Mouse (Mus musculus) forebrain, embryonic 15.5 days (tissue): ENCODE measurements around the gene Phactr4. TPM values are rescaled to one million over a fixed set of nuclear protein-coding genes. Genes with fewer than 3 reads are reported as not detected.

ENCODE experiments used
- ATAC-seq: fragments of 200-750 bp; cut with Nextera tagmentation; replicated peaks from 2 replicates; pipeline ENCODE4 v1.8.0; 2017; ENCODE audit warnings: mild to moderate bottlenecking, moderate TSS enrichment, moderate library complexity
- H3K27ac ChIP-seq: fragments of 300-500 bp; sonication (generic); replicated peaks from 2 replicates; pipeline ENCODE4 v1.5.1; 2015; ENCODE audit warnings: mild to moderate bottlenecking, inconsistent platforms
- H3K27me3 ChIP-seq: fragments of 300-500 bp; sonication (generic); 2 replicates; pipeline ENCODE4 v1.6.1; 2015; ENCODE audit warnings: inconsistent platforms
- H3K36me3 ChIP-seq: fragments of 300-500 bp; sonication (generic); 2 replicates; pipeline ENCODE4 v1.6.1; 2015; ENCODE audit warnings: mild to moderate bottlenecking, inconsistent platforms
- H3K4me1 ChIP-seq: fragments of 300-500 bp; sonication (generic); 2 replicates; pipeline ENCODE4 v1.6.1; 2015; ENCODE audit warnings: inconsistent platforms
- H3K4me2 ChIP-seq: fragments of 300-500 bp; sonication (generic); replicated peaks from 2 replicates; pipeline ENCODE4 v1.6.1; 2015; ENCODE audit warnings: mild to moderate bottlenecking, inconsistent platforms
- H3K4me3 ChIP-seq: fragments of 300-500 bp; sonication (generic); 2 replicates; pipeline ENCODE4 v1.5.1; 2015; ENCODE audit warnings: mild to moderate bottlenecking, inconsistent platforms
- H3K9ac ChIP-seq: fragments of 300-500 bp; sonication (generic); replicated peaks from 2 replicates; pipeline ENCODE4 v1.6.1; 2015; ENCODE audit warnings: mild to moderate bottlenecking, inconsistent platforms
- H3K9me3 ChIP-seq: fragments of 300-500 bp; sonication (generic); 2 replicates; pipeline ENCODE4 v1.6.1; 2016; ENCODE audit warnings: inconsistent platforms
- WGBS: fragments of 180-500 bp; shearing (Covaris S2); methylation state at CpG from one replicate; pipeline ENCODE4 v1.1.7; 2015; ENCODE audit warnings: mixed read lengths; 5-methylcytosine and 5-hydroxymethylcytosine counted together
- polyA plus RNA-seq: library from polyadenylated mRNA; unstranded; fragments of >200 nt; fragmentation: Nextera tagmentation; extraction: Ambion mirVana; gene quantifications from 2 replicates; pipeline ENCODE4 v1.2.1, GENCODE M21; 2015

Phactr4 gene
- 11.5 and 12.6 TPM in 2 replicates for polyA plus RNA-seq

DNA sequence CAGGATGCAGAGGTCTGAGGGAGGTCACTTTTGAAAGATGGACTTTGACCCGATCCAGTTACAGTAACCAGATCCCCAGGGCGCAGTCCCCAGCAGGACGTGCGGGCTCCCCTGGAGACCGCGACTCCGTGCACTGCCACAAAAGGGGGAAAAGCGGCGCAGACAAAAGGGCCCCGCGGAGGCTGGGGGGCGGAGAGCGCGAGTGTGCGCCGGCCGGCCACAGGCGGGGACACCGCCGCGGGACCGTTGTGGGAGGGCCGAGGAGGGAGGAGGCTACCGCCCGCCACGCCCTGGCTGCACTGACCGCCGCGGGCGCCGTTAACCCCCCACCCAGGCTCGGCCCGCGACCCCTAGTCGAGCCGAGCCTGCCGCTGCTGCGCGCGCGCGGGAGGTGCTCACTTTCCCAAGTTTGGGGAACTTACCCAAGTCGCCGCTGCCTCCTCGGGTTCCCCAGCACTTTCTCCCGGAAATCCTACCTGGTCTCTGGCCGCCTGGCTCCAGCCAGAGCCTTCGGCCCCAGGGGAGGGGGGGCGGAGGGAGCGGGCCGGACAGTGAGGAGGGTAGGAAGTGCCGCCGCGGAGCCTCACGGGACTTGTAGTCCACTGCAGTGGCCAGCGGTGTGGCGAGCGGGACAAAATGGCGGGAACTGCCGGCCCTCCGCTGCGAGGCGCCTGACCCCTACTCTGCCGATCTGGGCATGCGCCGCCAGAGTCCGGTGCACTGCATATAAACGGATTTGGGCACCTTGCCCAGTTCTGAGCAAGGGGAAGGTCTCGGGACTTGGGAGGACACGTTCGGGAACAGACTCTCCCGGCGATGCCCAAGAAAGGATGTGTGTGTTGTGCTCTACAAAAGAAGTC lies at the start of gene Phactr4:
TSS of gene Phactr4 (minus strand) at position 567 of the 860 bp plus-strand sequence.
- H3K27me3 ChIP-seq: no peaks in the 10 kb centered on the region
- H3K4me2 ChIP-seq: peak within 1 kb of the TSS; percentile 55
- H3K9ac ChIP-seq: peak within 1 kb of the TSS; percentile 81
- peaks cover 17% of the 10 kb centered on the region for H3K4me1 ChIP-seq
- under 1% methylated on average over 60 of the region's 73 CpGs for whole genome bisulfite sequencing
- H3K36me3 ChIP-seq: no peaks in the 10 kb centered on the region
- H3K4me3 ChIP-seq: peak within 1 kb of the TSS; percentile 98
- H3K9me3 ChIP-seq: no peaks in the 10 kb centered on the region
- H3K27ac ChIP-seq: peak within 1 kb of the TSS; percentile 94
- peak; percentile 98 for ATAC-seq

- Histone ChIP-seq H3K27me3 (no peaks in the 10 kb centered on the region), H3K4me1 (no peaks in the 10 kb centered on the region), H3K27ac (no peak overlapping the region), H3K9ac (no peak overlapping the region), H3K9me3 (no peaks in the 10 kb centered on the region), H3K36me3 (no peaks in the 10 kb centered on the region), H3K4me3 (no peak overlapping the region), H3K4me2 (no peak overlapping the region)
- 21% methylated on average over 3 of the region's 3 CpGs for WGBS
- ATAC-seq: no peak
These were observed 47.6 kb upstream of the Phactr4 start for GRCm38 (mm10) chr4:132469873-132470272.

- Histone ChIP-seq H3K4me2 (peak overlapping the region; percentile 61), H3K9me3 (no peaks in the 10 kb centered on the region), H3K36me3 (peaks cover 14% of the 10 kb centered on the region), H3K27ac (peak overlapping the region; percentile 64), H3K27me3 (no peaks in the 10 kb centered on the region), H3K4me3 (peak overlapping the region; percentile 82), H3K4me1 (peaks cover 27% of the 10 kb centered on the region), H3K9ac (peak overlapping the region; percentile 74)
- 0% methylated on average over 5 of the region's 5 CpGs for WGBS
- peak; percentile 51 for ATAC-seq
These were observed 41.9 kb upstream of the Phactr4 start for GRCm38 (mm10) chr4:132464255-132464613.

GRCm38 (mm10) chr4:132463430-132464254 lies 41.4 kb upstream of the Phactr4 start, which contains the start of gene Med18:
Med18 (minus strand) TSS chr4:132463921.
- H3K9me3 ChIP-seq: no peaks in the 10 kb centered on the region
- WGBS: under 1% methylated on average over 44 of the region's 44 CpGs
- H3K9ac ChIP-seq: peak within 1 kb of the TSS; percentile 74
- peak within 1 kb of the TSS; percentile 82 for H3K4me3 ChIP-seq
- peak within 1 kb of the TSS; percentile 61 for H3K4me2 ChIP-seq
- peaks cover 27% of the 10 kb centered on the region for H3K4me1 ChIP-seq
- H3K36me3 ChIP-seq: peaks cover 16% of the 10 kb centered on the region
- peak within 1 kb of the TSS; percentile 64 for H3K27ac ChIP-seq
- H3K27me3 ChIP-seq: no peaks in the 10 kb centered on the region
- ATAC-seq: peak; percentile 98

DNA sequence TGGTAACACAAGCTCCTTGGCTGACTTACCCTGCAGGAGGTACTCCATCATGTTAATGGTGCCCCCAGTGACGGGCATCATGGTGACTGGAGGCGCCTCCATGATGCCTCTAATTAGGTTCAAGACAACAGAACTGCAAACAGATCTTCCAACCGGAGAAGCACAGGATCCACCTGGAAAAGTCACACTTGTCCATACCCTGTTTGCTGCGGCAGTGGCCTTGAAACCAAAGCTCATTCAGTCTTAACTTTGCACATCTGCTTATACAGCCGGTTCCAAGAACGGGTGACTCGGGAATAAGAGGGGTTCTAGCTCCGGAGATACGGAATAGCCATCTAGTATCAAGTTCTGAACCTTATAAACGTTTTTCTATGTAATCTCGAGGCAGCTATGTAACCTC lies 40.5 kb upstream of the Phactr4 start:
- Histone ChIP-seq H3K27me3 (no peaks in the 10 kb centered on the region), H3K4me3 (peak overlapping the region; percentile 82), H3K9me3 (no peaks in the 10 kb centered on the region), H3K4me2 (peak overlapping the region; percentile 61), H3K9ac (peak overlapping the region; percentile 74), H3K36me3 (peaks cover 22% of the 10 kb centered on the region), H3K4me1 (peaks cover 27% of the 10 kb centered on the region), H3K27ac (no peak overlapping the region)
- 10% methylated on average over 11 of the region's 11 CpGs for WGBS
- ATAC-seq: no peak

DNA sequence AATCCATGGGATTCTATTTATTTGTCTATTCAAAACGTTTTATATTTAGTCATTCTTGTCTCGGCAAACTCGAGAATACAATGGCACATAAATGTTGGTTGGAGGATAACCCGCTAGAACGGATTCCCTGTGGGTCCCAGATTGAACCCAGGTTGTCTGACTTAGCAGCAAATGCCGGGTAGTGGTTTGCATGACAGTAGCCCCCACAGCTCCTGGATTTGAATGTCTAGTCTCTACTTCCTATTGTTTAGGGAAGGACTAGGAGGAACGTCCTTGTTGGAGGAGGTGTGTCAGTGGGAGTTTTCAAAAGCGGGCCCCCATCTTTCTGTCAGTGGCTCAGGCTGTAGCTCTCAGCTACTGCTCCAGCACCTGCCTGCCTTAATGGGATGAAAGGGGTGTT lies 37.9 kb upstream of the Phactr4 start:
- ATAC-seq: no peak
- Histone ChIP-seq H3K4me2 (no peak overlapping the region), H3K4me1 (peaks cover 27% of the 10 kb centered on the region), H3K36me3 (peaks cover 34% of the 10 kb centered on the region), H3K27me3 (no peaks in the 10 kb centered on the region), H3K4me3 (no peak overlapping the region), H3K27ac (no peak overlapping the region), H3K9ac (no peak overlapping the region), H3K9me3 (no peaks in the 10 kb centered on the region)
- 92% methylated on average over 8 of the region's 8 CpGs for WGBS

DNA sequence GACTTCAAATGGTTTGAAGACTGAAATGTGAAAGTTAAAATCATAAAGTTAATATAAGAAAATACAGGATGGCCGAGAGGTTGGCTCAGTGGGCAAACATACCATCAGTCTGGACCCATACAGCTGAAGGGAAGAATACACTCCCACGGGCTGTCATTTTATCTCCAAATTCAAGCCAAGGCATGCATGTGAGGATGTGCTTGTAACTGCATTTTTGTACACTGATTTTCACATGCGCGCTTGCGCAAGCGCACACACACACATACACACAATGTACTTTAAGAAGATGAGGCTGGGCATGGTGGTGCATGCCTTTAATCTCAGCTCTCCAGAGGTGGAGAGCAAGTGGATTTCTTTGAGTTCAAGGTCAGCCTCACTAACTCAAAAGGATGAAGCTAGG lies 33.3 kb upstream of the Phactr4 start:
- H3K9me3 ChIP-seq: no peaks in the 10 kb centered on the region
- H3K4me1 ChIP-seq: no peaks in the 10 kb centered on the region
- H3K27me3 ChIP-seq: no peaks in the 10 kb centered on the region
- no peak overlapping the region for H3K4me2 ChIP-seq
- no peak overlapping the region for H3K9ac ChIP-seq
- ATAC-seq: no peak
- H3K36me3 ChIP-seq: peaks cover 34% of the 10 kb centered on the region
- H3K27ac ChIP-seq: no peak overlapping the region
- WGBS: 96% methylated on average over 6 of the region's 6 CpGs
- H3K4me3 ChIP-seq: no peak overlapping the region

GRCm38 (mm10) chr4:132455146-132455545 lies 32.9 kb upstream of the Phactr4 start:
- Histone ChIP-seq H3K27ac (no peak overlapping the region), H3K36me3 (peaks cover 29% of the 10 kb centered on the region), H3K4me3 (no peak overlapping the region), H3K4me1 (no peaks in the 10 kb centered on the region), H3K27me3 (no peaks in the 10 kb centered on the region), H3K9ac (no peak overlapping the region), H3K4me2 (no peak overlapping the region), H3K9me3 (no peaks in the 10 kb centered on the region)
- WGBS: 84% methylated on average over 3 of the region's 3 CpGs
- ATAC-seq: no peak

DNA sequence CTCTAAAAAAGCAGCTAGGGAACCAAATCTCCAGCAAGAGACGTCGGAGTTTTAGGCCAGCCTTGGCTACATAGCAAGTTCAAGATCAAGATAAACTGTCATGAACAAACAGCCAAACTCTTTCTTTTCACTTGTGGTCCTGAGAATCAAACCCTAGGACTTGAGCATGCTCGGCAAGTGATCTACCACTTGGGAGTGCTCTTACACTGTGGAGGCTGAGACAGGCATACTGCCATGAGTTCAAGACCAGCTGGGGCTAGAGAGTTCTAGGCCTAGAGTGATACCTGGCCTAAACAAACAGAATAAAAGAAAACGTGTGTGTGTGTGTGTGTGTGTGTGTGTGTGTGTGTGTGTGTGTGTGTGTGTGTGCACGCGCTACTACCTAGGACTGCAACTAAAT lies 31.9 kb upstream of the Phactr4 start:
- no peak overlapping the region for H3K9ac ChIP-seq
- H3K4me3 ChIP-seq: no peak overlapping the region
- H3K4me2 ChIP-seq: no peak overlapping the region
- H3K4me1 ChIP-seq: no peaks in the 10 kb centered on the region
- H3K9me3 ChIP-seq: no peaks in the 10 kb centered on the region
- no peaks in the 10 kb centered on the region for H3K27me3 ChIP-seq
- no peak for ATAC-seq
- WGBS: 87% methylated on average over 6 of the region's 6 CpGs
- H3K36me3 ChIP-seq: peaks cover 20% of the 10 kb centered on the region
- H3K27ac ChIP-seq: no peak overlapping the region

DNA sequence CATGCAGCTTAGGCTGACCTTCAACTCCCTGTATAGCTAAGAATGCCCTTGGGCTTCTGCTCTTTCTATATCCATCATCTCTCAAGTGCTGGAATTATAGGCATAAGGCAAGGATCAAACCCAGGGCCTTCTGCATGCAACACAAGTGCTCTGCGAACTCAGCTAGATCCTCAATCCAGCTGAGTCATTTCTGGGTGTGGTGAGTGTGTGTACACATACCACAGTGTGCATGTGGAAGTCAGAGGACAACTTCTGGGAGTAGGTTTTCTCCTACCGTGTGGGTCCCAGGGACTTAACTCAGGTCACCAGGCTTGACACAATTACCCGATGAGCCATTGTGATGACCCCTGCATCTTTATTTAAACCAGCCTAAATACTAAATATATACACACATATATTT lies 27.5 kb upstream of the Phactr4 start:
- no peak for ATAC-seq

GRCm38 (mm10) chr4:132446105-132446504 lies 23.8 kb upstream of the Phactr4 start:
- WGBS: 89% methylated on average over 12 of the region's 12 CpGs
- Histone ChIP-seq H3K9me3 (no peaks in the 10 kb centered on the region), H3K4me1 (no peaks in the 10 kb centered on the region), H3K36me3 (no peaks in the 10 kb centered on the region), H3K27me3 (no peaks in the 10 kb centered on the region), H3K4me3 (no peak overlapping the region), H3K4me2 (no peak overlapping the region), H3K27ac (no peak overlapping the region), H3K9ac (no peak overlapping the region)
- ATAC-seq: no peak

More for the DNA sequence above, 27.5 kb upstream of the Phactr4 start:
- H3K36me3 ChIP-seq: no peaks in the 10 kb centered on the region
- H3K9ac ChIP-seq: no peak overlapping the region
- no peak overlapping the region for H3K4me2 ChIP-seq
- WGBS: 90% methylated on average over 3 of the region's 3 CpGs
- H3K4me3 ChIP-seq: no peak overlapping the region
- no peaks in the 10 kb centered on the region for H3K9me3 ChIP-seq
- no peak overlapping the region for H3K27ac ChIP-seq
- no peaks in the 10 kb centered on the region for H3K27me3 ChIP-seq
- no peaks in the 10 kb centered on the region for H3K4me1 ChIP-seq

- H3K9ac ChIP-seq: no peak overlapping the region
- H3K4me3 ChIP-seq: no peak overlapping the region
- no peaks in the 10 kb centered on the region for H3K9me3 ChIP-seq
- H3K36me3 ChIP-seq: no peaks in the 10 kb centered on the region
- 88% methylated on average over 8 of the region's 8 CpGs for WGBS
- no peaks in the 10 kb centered on the region for H3K4me1 ChIP-seq
- no peak overlapping the region for H3K27ac ChIP-seq
- ATAC-seq: no peak
- H3K27me3 ChIP-seq: no peaks in the 10 kb centered on the region
- no peak overlapping the region for H3K4me2 ChIP-seq
These were observed 22.2 kb upstream of the Phactr4 start for GRCm38 (mm10) chr4:132444516-132444915.
